Mouse (Mus musculus) forebrain, embryonic 11.5 days (tissue): ENCODE results near the gene Tlx1. TPM values are rescaled to one million over a fixed set of nuclear protein-coding genes. Genes with fewer than 3 reads are reported as not detected.

Source experiments
- ATAC-seq: fragments of 200-750 bp; cut with Nextera tagmentation; replicated peaks from 2 replicates; pipeline ENCODE4 v1.8.0; 2017; ENCODE audit warnings: moderate TSS enrichment; ENCODE audit not compliant: low FRiP score
- DNase-seq: peaks from one replicate; pipeline ENCODE4 v3.0.0-alpha.2; 2017; ENCODE audit warnings: low spot score
- H3K27ac ChIP-seq: fragments of 300-500 bp; sonication (generic); 2 replicates; pipeline ENCODE4 v1.5.1; 2014; ENCODE audit warnings: low read depth, low read length
- H3K27me3 ChIP-seq: fragments of 300-500 bp; sonication (generic); 2 replicates; pipeline ENCODE4 v1.6.1; 2014; ENCODE audit warnings: mild to moderate bottlenecking, low read length, mixed read lengths; ENCODE audit not compliant: control insufficient read depth, insufficient read depth
- H3K36me3 ChIP-seq: fragments of 300-500 bp; sonication (generic); 2 replicates; pipeline ENCODE4 v1.6.1; 2014; ENCODE audit warnings: mild to moderate bottlenecking, low read length, moderate library complexity, mixed read lengths; ENCODE audit not compliant: control insufficient read depth, insufficient read depth
- H3K4me1 ChIP-seq: fragments of 300-500 bp; sonication (generic); replicated peaks from 2 replicates; pipeline ENCODE4 v1.6.1; 2014; ENCODE audit warnings: low read length, mixed read lengths; ENCODE audit not compliant: control insufficient read depth, insufficient read depth
- H3K4me2 ChIP-seq: fragments of 300-500 bp; sonication (generic); 2 replicates; pipeline ENCODE4 v1.6.1; 2014; ENCODE audit warnings: low read depth, mild to moderate bottlenecking, low read length, moderate library complexity, mixed read lengths; ENCODE audit not compliant: severe bottlenecking
- H3K4me3 ChIP-seq: fragments of 300-500 bp; sonication (generic); 2 replicates; pipeline ENCODE4 v1.5.1; 2014; ENCODE audit warnings: low read depth, low read length
- H3K9ac ChIP-seq: fragments of 300-500 bp; sonication (generic); 2 replicates; pipeline ENCODE4 v1.6.1; 2014; ENCODE audit warnings: low read length
- H3K9me3 ChIP-seq: fragments of 300-500 bp; sonication (generic); 2 replicates; pipeline ENCODE4 v1.6.1; 2016; ENCODE audit warnings: low read length, mixed read lengths; ENCODE audit not compliant: control insufficient read depth
- WGBS: fragments of 180-500 bp; shearing (Covaris S2); extraction: QIAGEN DNeasy Blood & Tissue Kit; methylation state at CpG from one replicate; pipeline ENCODE4 v1.1.7; 2014; 5-methylcytosine and 5-hydroxymethylcytosine counted together
- polyA plus RNA-seq: library from polyadenylated mRNA; unstranded; fragments of >200 nt; fragmentation: Nextera tagmentation; extraction: Ambion mirVana; gene quantifications from 2 replicates; pipeline ENCODE4 v1.2.1, GENCODE M21; 2014

Gene Tlx1
- not detected in 2 replicates for polyA plus RNA-seq

DNA sequence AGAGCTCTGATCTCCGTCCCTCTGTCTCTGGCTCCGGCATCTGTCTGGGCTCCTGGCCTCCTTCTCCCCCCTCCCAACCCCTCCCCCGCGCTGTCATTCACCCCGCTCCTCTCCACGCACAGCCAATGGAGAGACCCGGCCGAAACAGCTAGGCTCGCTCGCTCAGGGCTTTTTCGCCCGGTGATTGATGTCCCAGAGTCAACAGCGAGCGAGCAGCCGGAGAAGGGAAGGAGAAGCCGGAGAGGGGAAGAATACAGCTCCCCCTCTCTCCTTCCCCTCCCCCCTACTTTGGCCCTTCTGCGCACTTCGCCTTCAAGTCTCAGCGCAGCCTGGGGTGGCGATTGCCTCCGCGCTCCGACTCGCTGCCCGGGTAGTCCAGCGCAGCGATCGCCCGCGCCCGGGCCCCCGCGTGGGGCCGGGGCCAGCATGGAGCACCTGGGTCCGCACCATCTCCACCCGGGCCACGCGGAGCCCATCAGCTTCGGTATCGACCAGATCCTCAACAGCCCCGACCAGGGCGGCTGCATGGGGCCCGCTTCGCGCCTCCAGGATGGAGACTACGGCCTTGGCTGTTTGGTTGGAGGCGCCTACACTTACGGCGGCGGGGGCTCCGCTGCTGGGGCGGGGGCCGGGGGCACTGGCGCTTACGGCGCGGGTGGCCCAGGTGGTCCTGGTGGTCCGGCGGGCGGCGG lies at the start of gene Tlx1:
Tlx1 (plus strand) TSS at position 191 of the 692 bp plus-strand sequence.
- H3K4me1 ChIP-seq: peaks cover 9% of the 10 kb centered on the region
- H3K4me3 ChIP-seq: peak within 1 kb of the TSS; percentile 15; the same call in 1 of the 2 replicates
- no peak within 1 kb of the TSS for H3K9ac ChIP-seq
- peak within 1 kb of the TSS; percentile 34; the same call in 1 of the 2 replicates for H3K4me2 ChIP-seq
- DNase-seq (peak; percentile 65), ATAC-seq (no peak)
- no peak within 1 kb of the TSS for H3K27ac ChIP-seq
- no peaks in the 10 kb centered on the region for H3K36me3 ChIP-seq
- H3K27me3 ChIP-seq: peaks cover 96% of the 10 kb centered on the region
- no peaks in the 10 kb centered on the region for H3K9me3 ChIP-seq
- under 1% methylated on average over 59 of the region's 61 CpGs for WGBS

DNA sequence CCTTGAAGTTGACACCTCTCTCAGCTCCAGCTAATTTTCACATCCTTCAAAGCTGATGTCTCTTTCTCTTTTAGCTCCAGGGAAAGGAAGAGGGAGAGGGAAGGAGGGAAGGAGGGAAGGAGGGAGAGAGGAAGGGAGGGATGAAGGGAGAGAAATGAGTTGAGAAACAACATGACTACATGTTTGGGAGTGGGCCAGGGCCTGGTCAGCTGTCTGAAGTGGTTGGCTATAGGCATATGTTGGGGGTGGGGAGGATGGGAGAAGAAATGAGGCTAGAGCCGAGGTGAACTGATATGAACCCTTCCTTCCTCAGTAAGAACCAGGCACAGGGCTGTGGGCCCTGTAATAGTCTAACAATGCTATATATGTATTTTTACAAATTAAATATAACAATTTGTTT lies 44.9 kb upstream of the Tlx1 start:
- H3K9ac ChIP-seq: no peak overlapping the region
- no peaks in the 10 kb centered on the region for H3K9me3 ChIP-seq
- no peaks in the 10 kb centered on the region for H3K36me3 ChIP-seq
- no peaks in the 10 kb centered on the region for H3K4me1 ChIP-seq
- no peak overlapping the region for H3K4me3 ChIP-seq
- ATAC-seq: no peak
- 0 out of 2 replicates have a peak, but pooled peaks cover 2% of the 10 kb centered on the region for H3K27me3 ChIP-seq
- DNase-seq: no peak
- H3K4me2 ChIP-seq: no peak overlapping the region
- H3K27ac ChIP-seq: no peak overlapping the region
- 78% methylated on average over 1 of the region's 1 CpGs for WGBS

DNA sequence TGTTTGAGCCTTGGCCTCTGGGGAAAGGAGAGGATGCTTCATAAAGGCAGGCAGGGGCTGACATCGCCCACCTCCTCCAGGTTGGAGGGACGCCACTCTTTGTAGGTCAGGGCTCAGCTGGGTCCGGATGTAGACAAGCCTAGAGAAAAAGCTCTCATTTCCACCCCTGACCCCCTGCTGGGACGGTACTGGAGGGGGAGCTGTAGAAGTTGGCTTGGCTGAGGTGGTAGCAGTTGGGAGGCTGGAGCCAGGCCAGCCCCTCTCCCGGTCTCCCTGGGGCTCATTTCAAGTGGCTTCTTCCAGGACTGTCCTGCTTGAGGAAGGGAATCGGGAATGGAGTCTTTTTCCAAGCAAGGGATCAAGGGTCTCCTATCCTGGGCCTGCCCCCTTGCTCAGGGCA lies 43.8 kb upstream of the Tlx1 start:
- Histone ChIP-seq H3K9ac (no peak overlapping the region), H3K36me3 (no peaks in the 10 kb centered on the region), H3K9me3 (no peaks in the 10 kb centered on the region), H3K4me1 (no peaks in the 10 kb centered on the region), H3K27ac (no peak overlapping the region), H3K4me3 (no peak overlapping the region), H3K4me2 (no peak overlapping the region), H3K27me3 (0 out of 2 replicates have a peak, but pooled peaks cover 2% of the 10 kb centered on the region)
- 53% methylated on average over 6 of the region's 6 CpGs for WGBS
- ATAC-seq (no peak), DNase-seq (no peak)

DNA sequence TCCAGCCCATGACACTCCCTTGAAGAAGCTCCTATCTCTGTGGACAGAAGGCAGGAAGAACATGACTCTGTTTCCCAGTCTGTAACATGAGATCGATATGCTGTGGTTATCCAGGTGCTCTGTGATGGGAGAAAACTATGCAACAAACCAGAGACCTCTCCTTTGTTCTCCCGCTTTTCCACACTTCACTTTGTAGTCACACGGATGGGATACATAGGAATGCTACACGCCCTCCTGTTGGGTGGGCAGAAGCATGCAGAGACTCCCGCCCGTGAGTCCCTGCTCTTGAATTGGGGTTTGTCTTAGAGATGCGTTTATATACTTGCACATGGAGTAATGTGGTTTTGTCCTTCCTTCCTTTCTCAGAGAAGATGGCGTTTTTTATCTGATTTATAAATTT lies 39.8 kb upstream of the Tlx1 start:
- peaks cover 7% of the 10 kb centered on the region for H3K4me1 ChIP-seq
- H3K9ac ChIP-seq: no peak overlapping the region
- no peak overlapping the region for H3K4me2 ChIP-seq
- H3K27ac ChIP-seq: no peak overlapping the region
- H3K36me3 ChIP-seq: no peaks in the 10 kb centered on the region
- 80% methylated on average over 8 of the region's 8 CpGs for WGBS
- ATAC-seq: no peak
- H3K9me3 ChIP-seq: no peaks in the 10 kb centered on the region
- no peak for DNase-seq
- 0 out of 2 replicates have a peak, but pooled peaks cover 2% of the 10 kb centered on the region for H3K27me3 ChIP-seq
- H3K4me3 ChIP-seq: no peak overlapping the region

DNA sequence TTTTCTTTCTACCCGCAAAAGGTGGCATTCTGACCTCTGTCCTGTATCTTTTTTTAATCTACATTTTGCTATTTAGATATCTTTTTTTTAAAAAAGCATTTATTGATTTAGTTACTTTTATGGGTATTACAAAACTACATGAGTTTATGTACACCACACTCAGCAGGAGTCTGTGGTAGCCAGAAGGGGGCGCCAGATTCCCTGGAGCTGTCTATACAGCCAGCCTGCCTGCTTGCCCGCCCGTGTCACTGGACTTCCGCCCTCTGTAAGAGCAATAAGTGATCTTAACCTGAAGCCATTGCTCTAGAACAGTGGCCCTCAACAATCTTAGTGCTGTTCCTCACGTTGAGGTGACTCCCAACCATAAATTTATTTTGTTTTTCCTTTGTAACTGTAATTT lies 38.0 kb upstream of the Tlx1 start:
- DNase-seq (no peak), ATAC-seq (no peak)
- Histone ChIP-seq H3K4me3 (no peak overlapping the region), H3K4me1 (peaks cover 7% of the 10 kb centered on the region), H3K27me3 (0 out of 2 replicates have a peak, but pooled peaks cover 2% of the 10 kb centered on the region), H3K27ac (no peak overlapping the region), H3K4me2 (no peak overlapping the region), H3K9me3 (no peaks in the 10 kb centered on the region), H3K36me3 (no peaks in the 10 kb centered on the region), H3K9ac (no peak overlapping the region)
- 79% methylated on average over 6 of the region's 6 CpGs for WGBS

DNA sequence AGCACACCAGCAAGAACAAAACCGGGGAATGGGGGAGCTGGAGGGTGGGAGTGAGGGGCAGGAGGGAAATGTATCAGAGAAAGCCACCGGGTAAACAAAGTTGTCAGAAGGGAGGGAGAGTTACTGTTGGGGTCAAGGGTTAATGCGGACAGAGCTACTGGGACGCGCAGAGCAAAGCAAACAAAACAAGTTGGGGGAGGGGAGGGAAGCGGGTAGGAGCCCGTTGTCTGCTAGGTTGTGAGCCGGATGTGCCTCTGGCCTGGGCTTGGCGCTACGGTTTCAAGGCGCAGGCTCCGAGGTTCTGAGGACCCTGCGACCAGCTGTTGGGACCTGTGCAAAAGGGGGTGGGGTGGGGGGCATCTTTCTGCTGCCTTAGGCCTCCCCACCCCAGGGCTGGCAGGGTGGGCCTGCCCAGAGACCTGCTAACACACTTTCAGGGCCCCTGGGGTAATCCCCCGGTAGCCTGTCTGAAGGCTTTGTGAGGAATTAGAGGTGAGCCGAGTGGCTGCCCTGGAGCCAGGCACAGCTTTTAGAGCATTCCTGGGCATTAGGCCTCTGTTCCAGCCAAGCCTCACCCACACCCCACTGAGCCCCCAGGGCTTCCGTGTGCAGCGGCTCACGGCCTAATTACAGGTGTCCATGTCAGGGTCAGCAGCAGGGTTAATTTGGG lies 36.6 kb upstream of the Tlx1 start:
- Histone ChIP-seq H3K4me1 (peaks cover 7% of the 10 kb centered on the region), H3K4me3 (no peak overlapping the region), H3K9me3 (no peaks in the 10 kb centered on the region), H3K4me2 (no peak overlapping the region), H3K36me3 (no peaks in the 10 kb centered on the region), H3K9ac (peak overlapping the region; percentile 52; the same call in 1 of the 2 replicates), H3K27me3 (0 out of 2 replicates have a peak, but pooled peaks cover 2% of the 10 kb centered on the region), H3K27ac (no peak overlapping the region)
- DNase-seq (peak; percentile 62), ATAC-seq (no peak)
- under 1% methylated on average over 18 of the region's 18 CpGs for WGBS

DNA sequence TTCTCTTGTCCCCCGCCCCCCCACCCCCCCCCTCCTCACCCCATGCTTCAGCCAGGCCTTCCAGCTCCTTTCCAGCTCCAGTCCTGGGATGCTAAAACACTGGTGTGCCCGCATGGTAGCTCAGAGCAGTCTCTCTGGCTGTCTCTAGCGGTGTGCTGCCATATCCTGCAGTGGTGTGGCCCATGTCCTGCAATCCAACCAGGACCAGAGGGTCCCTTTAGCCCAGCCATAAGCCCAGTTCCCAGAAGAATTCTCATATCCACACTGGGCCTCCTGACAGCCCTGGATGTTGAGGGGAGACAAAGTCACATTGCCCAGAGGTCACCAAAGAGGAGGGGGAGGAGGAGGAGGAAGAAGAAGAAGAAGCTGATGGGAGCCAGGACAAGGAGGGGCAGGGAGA lies 35.7 kb upstream of the Tlx1 start:
- Histone ChIP-seq H3K27me3 (0 out of 2 replicates have a peak, but pooled peaks cover 2% of the 10 kb centered on the region), H3K9ac (no peak overlapping the region), H3K9me3 (no peaks in the 10 kb centered on the region), H3K4me3 (no peak overlapping the region), H3K27ac (no peak overlapping the region), H3K36me3 (no peaks in the 10 kb centered on the region), H3K4me1 (peaks cover 7% of the 10 kb centered on the region), H3K4me2 (no peak overlapping the region)
- DNase-seq (no peak), ATAC-seq (no peak)
- WGBS: 11% methylated on average over 3 of the region's 3 CpGs

DNA sequence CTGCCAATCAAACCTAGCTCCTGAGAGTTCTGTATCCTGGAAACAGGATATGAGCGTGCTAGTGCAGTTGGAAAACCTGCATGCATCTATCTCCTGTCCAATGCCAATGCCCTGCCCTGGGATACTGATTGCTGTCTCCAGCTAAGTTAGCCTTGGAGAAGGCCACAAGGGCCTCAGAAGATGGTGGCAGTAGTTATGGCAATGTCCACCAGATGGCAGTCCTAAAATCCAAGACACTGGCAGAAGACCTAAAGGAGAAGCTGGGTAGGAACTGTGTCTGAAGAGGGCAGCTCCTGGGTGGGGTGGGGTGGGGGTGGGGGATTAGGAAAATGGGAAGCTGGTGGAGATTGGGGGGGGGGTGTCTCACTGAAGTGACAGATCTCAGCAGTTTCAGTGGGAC lies 33.7 kb upstream of the Tlx1 start:
- no peak overlapping the region for H3K4me3 ChIP-seq
- WGBS: 81% methylated on average over 1 of the region's 1 CpGs
- 0 out of 2 replicates have a peak, but pooled peaks cover 2% of the 10 kb centered on the region for H3K27me3 ChIP-seq
- H3K4me1 ChIP-seq: peaks cover 7% of the 10 kb centered on the region
- ATAC-seq (no peak), DNase-seq (no peak)
- H3K4me2 ChIP-seq: no peak overlapping the region
- H3K9ac ChIP-seq: no peak overlapping the region
- H3K27ac ChIP-seq: no peak overlapping the region
- no peaks in the 10 kb centered on the region for H3K36me3 ChIP-seq
- H3K9me3 ChIP-seq: no peaks in the 10 kb centered on the region
